Mouse (Mus musculus) frontal cortex, adult 2 months (tissue): Measurements from ENCODE around the gene Plin4. TPM values are rescaled to one million over a fixed set of nuclear protein-coding genes. Genes with fewer than 3 reads are reported as not detected.

Experiments
- DNase-seq, 2 experiments: peaks; one replicate each; pipeline ENCODE4 v3.0.0; 2022; ENCODE audit warnings: low spot score in 1 of 2; ENCODE audit errors: extremely low spot score in 1 of 2
- polyA plus RNA-seq: library from polyadenylated mRNA; depleted of rRNA; stranded (reverse); fragments of >200 nt; gene quantifications from 2 replicates; pipeline ENCODE4 v1.2.3, GENCODE M21; 2012; rRNA removed

Gene Plin4
- polyA plus RNA-seq: 0.36 and 0.56 TPM in 2 replicates

DNA sequence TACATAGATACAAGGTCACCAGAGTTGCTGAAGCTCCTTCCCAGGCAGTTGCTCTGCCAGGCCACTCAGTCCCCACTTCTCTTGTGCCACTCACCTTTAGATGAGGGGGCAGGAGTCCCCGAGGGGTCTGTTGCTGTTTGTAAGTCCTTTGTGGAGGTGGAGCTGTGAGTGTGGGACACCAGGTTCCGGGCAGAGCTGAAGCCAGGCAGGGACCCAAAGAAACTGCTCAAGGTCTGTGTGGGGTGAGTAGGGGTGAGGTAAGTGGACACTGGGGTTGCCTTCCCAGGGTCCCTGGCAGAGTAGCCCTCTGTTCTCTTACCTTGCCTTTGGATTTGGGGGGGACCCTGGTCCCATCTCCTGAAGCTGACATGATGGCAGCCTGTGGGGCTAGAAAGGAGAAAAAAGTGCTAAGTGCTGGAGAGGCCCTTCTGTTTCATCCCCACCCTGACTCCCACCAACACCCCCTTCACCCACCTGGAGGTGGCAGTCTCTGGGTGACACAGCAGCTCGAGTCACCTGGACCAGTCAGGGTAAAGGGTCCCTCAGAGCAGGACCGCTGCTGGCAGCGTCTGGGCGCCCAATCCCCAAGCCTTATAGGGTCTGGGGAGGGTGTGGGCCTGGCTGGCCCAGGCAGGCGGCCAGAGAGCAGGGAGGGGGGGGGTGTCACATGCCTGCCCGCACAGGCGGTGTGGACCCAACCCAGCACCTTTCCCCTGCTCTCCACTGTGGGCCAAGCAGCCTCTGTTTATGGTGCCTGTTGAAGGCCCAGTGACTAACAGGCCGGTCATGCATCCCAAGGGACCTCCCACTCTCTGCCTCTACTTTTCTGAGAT is at the start of gene Plin4:
Gene Plin4 (minus strand): TSS at position 585 of the 833 bp plus-strand sequence.
- DNase-seq: no peak

DNA sequence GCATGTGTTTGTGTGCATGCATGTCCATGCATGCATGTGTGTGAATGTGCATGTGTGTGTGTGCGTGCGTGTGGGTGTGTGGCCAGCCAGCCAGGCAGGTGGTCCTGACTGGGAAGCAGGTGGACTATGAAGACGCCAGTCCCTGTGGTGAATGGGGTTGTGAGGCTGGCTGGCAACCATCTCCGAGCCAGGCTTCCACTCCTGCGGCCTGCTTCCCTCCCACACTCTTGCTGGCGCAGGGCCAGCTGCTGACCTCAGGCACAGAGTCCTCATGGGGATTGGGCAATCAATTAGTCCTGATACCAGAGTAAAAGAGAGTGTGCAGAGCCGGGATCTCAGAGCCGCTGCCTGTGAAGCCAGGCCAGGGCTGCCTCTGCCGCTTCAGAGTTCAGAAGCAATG is 44.0 kb upstream of the Plin4 start:
- no peak for DNase-seq

GRCm38 (mm10) chr17:56149897-56150296 is 40.3 kb upstream of the Plin4 start:
- DNase-seq: no peak

DNA sequence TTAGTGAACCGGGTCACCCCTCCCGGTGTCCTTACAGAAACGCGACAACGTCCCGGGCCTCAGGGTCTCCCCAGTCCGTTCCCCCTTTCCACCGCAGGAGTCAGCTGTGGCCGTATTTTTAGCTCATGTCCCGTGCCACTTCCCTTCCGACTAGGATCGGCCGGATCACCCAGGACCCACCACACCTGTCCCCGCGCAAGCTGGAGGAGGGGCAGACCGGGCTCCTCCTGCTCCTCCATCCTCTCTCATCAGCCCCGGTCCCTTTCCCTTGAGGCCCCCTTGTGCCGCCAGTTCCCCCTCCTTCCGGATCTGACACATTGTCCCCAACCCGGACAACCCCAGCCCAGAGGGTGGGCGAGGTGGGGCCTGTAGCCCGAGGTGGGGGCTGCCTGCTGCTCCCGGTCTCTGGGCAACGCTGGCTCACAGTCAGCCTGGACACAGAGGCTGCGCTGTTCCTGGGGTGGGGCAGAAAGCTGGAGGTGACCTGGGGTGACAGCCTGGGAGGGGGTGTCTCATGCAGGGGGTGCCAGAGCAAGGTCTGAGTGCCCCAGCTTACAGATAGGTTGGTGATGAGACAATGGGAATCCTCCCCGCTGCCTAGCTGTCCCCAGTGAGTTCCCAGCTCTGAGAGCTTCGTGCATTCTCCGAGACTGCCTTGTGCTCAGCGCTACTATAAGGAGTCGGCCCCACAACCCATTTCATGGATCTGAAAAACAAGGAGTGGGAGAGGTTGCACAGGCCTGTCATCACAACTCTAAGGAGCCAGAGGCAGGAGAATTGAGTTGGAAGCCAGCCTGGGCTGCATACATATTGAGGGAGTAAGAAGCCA is 39.4 kb upstream of the Plin4 start:
- no peak for DNase-seq

DNA sequence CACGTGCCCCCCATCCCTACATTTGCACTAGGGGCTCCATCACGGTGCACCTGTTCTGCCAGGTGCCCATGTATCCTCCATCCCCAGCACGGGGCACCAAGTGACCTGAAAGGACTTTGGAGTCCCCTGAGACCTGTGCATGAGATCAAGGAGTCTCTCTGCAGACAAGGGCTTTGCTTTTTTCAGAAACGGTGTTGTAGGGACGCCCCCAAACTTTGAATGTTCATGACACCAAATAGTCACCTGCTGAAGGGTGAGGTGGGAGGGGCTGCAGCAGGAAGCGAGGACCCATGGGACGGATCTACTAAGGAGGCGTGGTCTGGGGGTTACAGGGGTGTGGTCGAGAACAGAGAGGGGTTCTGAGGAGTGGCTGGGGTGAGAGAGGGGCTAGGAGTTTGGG is 38.7 kb upstream of the Plin4 start:
- DNase-seq: no peak

- no peak for DNase-seq
Observed at GRCm38 (mm10) chr17:56147420-56147819, 37.8 kb upstream of the Plin4 start.

DNA sequence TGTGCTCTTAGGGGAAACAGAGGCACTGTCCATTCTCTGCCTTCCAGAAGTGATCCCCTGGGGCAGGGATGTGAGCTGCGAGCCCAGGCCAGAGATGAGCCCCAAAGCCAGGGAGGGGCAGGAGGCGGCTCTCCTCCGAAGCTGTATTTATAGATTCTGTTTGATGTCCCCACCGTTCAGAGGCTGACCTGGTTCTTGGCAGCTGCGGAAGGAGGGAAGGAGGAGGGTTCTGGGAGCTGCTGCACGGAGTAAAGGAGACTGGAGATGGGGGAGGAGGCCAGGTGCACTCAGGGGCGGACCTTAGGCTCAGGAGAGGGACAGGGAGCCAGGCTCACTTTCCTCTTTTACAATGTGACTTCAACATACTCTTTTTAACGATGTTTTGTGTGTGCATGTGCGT is 36.5 kb upstream of the Plin4 start:
- DNase-seq: no peak

- DNase-seq: no peak
Observed at GRCm38 (mm10) chr17:56144546-56144945, 34.9 kb upstream of the Plin4 start.

DNA sequence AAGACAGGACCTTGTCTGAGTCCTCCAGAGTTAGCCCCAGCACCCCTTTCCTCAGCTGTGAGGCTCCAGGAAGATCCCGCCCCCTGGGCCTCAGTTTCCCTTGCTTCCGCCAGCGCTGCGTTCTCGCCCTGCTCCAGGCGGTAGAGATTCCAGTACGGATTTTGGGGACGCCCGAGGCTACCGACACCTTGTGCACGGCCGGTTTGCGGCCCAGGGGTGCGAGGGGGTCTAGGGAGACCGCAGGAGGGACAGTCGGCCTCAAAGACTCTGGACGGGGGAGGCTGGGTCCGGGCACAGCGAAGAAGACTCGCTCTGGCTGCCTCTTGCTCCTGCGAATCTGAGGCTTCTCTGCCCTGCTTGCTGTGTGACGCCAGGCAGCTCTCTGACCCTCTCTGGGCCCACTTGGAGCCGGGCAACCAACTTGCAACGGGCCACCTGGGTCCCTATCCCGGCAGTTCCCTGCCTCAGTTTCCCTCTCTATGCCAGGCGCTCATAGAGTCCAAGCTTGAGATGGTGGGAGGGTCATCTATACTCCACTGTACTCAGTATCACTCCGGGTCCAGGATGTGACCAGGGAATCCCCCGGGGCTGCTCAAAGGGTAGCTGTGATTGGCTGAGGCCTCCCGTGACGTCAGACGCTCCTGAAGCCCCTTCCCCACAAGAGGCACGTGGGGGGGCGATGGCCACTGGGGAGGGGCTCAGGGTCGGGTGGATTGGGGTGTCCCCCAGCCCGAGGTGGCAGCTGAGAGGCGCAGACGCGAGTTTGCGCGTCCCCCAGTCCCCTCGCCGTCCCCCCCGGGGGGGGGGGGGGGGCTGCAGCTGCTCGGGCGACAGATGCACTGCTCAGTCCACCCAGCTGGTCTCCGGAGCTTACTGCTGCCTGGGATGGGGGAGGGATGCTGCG is 32.4 kb upstream of the Plin4 start:
- DNase-seq: peak in 1 of 2 experiments; percentile 78

DNA sequence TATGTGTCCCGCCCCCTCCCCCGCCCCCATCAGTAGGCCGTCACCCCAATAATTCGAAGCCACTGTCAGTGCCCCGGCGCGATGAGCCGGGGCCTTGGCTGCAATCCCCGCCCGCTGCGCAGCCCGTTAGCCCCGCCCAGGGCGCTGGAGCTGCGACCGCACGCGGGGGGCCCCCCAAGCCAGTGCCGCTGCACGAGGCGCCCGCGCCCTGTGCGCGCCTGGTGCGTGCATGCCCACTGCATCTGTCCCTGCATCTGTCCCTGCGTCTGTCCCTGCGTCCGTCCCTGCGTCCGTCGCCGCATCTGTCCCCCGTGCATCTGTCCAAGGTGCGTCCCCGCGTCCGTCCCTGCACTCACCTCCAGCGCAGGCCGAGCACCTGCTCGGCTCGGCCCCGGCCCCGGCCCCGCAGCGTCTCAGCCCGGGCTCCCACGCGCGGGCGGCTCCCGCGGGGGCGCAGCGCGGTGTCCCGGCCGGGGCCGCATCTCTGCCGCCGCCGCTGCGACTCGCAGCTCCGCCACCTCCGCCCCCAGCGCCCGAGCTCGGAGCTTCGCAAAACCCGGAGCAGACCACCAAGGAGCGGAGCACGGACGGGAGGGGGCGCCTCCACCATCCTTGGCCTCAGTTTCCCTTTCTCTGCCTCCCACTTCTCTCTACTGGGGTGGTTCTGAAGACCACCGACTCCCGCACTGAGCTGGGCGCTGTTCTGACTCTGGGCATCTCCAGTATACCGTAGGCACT is 30.4 kb upstream of the Plin4 start, which contains the start of gene Sema6b:
Gene Sema6b (minus strand): TSS at position 486 of the 738 bp plus-strand sequence.
- peak in 1 of 2 experiments; percentile 85 for DNase-seq

DNA sequence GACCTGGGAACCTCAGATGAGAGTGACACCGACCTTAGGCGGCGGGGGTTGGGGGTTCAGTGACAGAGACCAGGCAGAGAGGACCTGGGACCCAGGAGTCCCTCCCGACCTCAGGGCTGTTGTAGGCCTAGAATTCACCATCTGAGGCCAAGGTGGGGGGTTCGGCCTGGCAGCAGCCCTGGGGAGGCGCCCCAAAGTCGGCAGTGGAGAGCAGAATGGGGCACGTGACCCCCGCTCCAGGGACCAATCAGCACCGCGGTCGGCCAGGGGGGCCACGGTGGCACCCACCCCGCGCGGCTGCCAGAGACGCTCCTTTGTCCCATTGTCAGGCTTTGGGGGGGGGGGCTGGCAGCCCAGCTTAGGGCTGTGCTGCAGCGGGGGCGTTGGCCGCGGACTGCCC is 29.8 kb upstream of the Plin4 start:
- DNase-seq: no peak

GRCm38 (mm10) chr17:56137839-56138613 is 28.4 kb upstream of the Plin4 start:
- no peak for DNase-seq

GRCm38 (mm10) chr17:56136558-56136957 is 27.0 kb upstream of the Plin4 start:
- DNase-seq: no peak

DNA sequence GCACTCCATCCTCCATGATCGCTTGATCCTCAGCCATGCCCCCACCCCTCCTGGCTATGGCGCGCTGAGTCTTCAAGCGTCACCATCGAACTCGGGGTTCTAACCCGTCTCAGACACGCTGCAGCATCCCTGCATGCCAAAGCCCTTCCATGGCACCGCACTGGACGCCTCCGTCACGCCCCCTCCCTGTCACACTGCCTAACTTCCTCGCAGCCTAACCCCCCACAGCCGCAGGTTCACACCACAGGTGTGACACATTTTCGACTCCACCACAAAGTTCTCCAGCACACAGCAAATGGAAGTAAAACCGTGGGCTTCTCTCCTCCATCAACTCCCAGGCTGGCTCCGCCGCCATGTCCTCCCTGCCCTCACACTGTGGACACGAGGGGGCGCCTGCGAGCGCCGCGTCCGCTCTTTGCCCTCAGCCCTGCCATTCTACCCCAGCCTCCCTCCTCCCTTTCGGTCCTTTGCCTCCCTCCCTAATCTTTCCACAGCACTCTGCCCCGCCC is 24.9 kb upstream of the Plin4 start:
- peak in 1 of 2 experiments; percentile 66 for DNase-seq

DNA sequence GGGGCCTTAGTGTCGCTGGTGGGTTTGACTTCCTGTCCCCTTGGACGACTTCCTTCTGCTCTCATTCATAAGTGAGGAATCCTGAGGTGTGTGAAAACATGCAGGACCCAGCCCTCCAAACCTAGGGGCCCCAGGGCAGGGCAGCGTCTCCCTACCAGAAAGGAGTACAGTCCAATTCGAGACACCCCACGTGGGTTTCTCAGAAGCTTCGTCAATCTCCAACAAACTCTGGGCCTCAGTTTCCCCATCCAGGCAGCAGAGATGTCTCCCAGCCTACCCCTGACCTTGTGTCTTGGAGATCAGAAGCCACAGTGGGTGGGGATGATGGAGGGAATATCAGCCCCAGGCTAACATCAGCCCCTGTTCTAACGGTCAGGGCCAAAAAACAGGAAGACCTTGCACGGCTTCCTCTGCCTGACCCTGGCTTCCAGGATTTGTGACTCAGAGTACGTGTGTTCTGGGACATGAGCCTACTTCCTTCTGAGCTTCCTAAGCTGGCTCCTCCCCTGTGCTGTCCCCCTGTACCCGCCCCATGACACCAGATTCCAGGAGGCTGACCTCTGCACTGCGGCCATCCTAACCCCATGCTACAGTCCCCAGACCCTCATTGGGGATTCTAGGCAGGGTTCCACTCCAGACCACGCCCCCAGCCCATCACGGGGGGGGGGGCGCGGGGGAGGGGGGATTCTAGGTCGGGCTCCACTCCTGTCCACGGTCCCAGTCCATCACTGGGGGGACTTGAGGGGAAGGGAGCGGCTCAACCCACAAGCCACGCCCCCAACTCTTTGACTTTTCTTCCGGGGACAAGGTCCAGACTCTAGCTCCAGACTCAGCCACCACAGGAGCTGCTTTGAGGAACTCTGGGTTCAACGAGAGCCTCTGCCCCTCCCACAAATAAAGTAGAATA is 24.1 kb upstream of the Plin4 start:
- DNase-seq: no peak

GRCm38 (mm10) chr17:56132661-56133060 is 23.1 kb upstream of the Plin4 start:
- peak in 1 of 2 experiments; percentile 73 for DNase-seq

DNA sequence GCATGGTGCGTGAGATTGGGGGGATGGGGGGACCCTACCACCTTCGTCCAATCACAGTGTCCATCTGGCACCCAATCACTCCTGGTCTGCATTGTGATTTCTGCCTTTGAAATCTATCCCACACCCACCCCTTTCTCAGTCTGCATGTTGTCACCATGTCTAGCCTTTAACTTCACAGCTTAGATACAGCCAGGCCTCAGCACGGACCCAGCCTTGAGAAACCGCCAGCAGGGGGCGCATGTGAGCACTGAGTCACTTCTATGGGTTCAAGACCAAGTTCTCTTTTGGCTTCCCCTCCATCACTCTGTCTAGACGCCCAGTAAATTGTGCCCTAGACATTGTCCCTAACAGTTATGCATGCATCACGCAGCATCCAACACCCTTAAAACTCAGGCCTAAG is 22.2 kb upstream of the Plin4 start:
- DNase-seq: peak in 1 of 2 experiments; percentile 78

GRCm38 (mm10) chr17:56131136-56131535 is 21.5 kb upstream of the Plin4 start:
- DNase-seq: no peak
